Mouse (Mus musculus) heart, postnatal 14 days (tissue): Measurements from ENCODE around the gene Il17rc. TPM values are rescaled to one million over a fixed set of nuclear protein-coding genes. Genes with fewer than 3 reads are reported as not detected.

ENCODE experiments used
- microRNA-seq, 2 experiments: library from miRNA; unstranded; fragments of <30 nt; microRNA quantifications; one replicate each; pipeline ENCODE4 v1.2.0; 2021 to 2022
- total RNA-seq, 2 experiments: library from RNA; stranded (reverse); gene quantifications; 2 replicates each; pipeline ENCODE4 v1.2.3; 2021

Gene Il17rc
- total RNA-seq, 2 experiments from 2014 or later, result 8.7 to 8.9 TPM

Small RNA genes within 50 kb of the gene (microRNA-seq; reads per million reads assigned to microRNA genes)
- gene Gm23365, result 0 reads per million in 2 experiments
- gene Gm24387, result 0 reads per million in 2 experiments

Other genes starting within 250 kb of the Il17rc start
- gene Mtmr14, start 233.6 kb upstream of the Il17rc start, total RNA-seq, result 10 to 100 TPM; 15.0 to 15.3 TPM
- gene Cpne9, start 189.1 kb upstream of the Il17rc start, total RNA-seq, result under 1 TPM; 0.05 to 0.29 TPM
- 10 to 100 TPM; 18.0 to 18.1 TPM for gene Brpf1, start 164.3 kb upstream of the Il17rc start, total RNA-seq
- gene Ogg1, start 144.5 kb upstream of the Il17rc start, total RNA-seq, result 1 to 10 TPM; 6.5 to 7.4 TPM
- gene Camk1, start 127.4 kb upstream of the Il17rc start, total RNA-seq, result 10 to 100 TPM; 66.9 to 71.2 TPM
- 10 to 100 TPM; 19.7 to 22.2 TPM for gene Tada3, start 93.5 kb upstream of the Il17rc start, total RNA-seq
- gene Arpc4, start 93.3 kb upstream of the Il17rc start, total RNA-seq, result 10 to 100 TPM; 78.0 to 99.5 TPM
- gene Ttll3, start 82.2 kb upstream of the Il17rc start, total RNA-seq, result 1 to 10 TPM; 1.8 to 2.1 TPM
- 10 to 100 TPM in 1 of 2 experiments, 1 to 10 TPM in 1; 10.0 to 12.2 TPM for gene Rpusd3, start 52.1 kb upstream of the Il17rc start, total RNA-seq
- 10 to 100 TPM in 1 of 2 experiments, 1 to 10 TPM in 1; 4.4 to 17.1 TPM for gene Cidec, start 35.7 kb upstream of the Il17rc start, total RNA-seq
- 10 to 100 TPM; 24.0 to 24.5 TPM for gene Jagn1, start 28.9 kb upstream of the Il17rc start, total RNA-seq
- gene Il17re, start 12.9 kb upstream of the Il17rc start, total RNA-seq, result 1 to 10 TPM; 1.2 to 1.5 TPM
- gene Creld1, start 11.9 kb downstream of the Il17rc start, total RNA-seq, result 10 to 100 TPM; 42.1 to 45.2 TPM
- not detected for gene Prrt3, start 30.5 kb downstream of the Il17rc start, total RNA-seq
- 10 to 100 TPM; 56.0 to 61.9 TPM for gene Emc3, start 60.2 kb downstream of the Il17rc start, total RNA-seq
- gene Fancd2, start 60.3 kb downstream of the Il17rc start, total RNA-seq, result 1 to 10 TPM; 1.2 TPM
- gene Fancd2os, start 129.3 kb downstream of the Il17rc start, total RNA-seq, result not detected
- 10 to 100 TPM; 76.1 to 80.0 TPM for gene Brk1, start 133.3 kb downstream of the Il17rc start, total RNA-seq
- 10 to 100 TPM; 10.0 to 12.0 TPM for gene Vhl, start 152.5 kb downstream of the Il17rc start, total RNA-seq
- gene Irak2, start 167.0 kb downstream of the Il17rc start, total RNA-seq, result 10 to 100 TPM; 12.3 to 14.1 TPM
- gene Tatdn2, start 225.6 kb downstream of the Il17rc start, total RNA-seq, result 10 to 100 TPM; 60.0 to 63.2 TPM
- gene Ghrl, start 248.5 kb downstream of the Il17rc start, total RNA-seq, result under 1 TPM in 1 of 2 experiments, not detected in 1; 0.53 TPM